In genomic region chr19:57997961-57998360, GRCm38 (mm10) we compare ENCODE assay signal across 10 mouse cellular contexts.
A peak's percentile ranks its signal among the peaks of the same experiment; 100 is the strongest.
DNase-seq lines count a peak whose midpoint lies in the region; ATAC-seq and TF ChIP-seq lines count a peak whose summit lies in the region.
"Had no signal": no experiment of that assay in that cellular context is flagged by ENCODE, and none has a peak within 500 bp of the region (broad histone marks: within the 10 kb centered on the region; RNA-seq: fewer than 3 reads in every experiment).

No protein-coding gene starts in this region.

- no peak for ATAC-seq in heart, postnatal 0 days (ENCODE audit: insufficient read depth, low read depth)
- ATAC-seq in heart, embryonic 12.5 days (ENCODE audit: insufficient number of reproducible peaks, low FRiP score) = no peak
- no peak for ATAC-seq in liver, embryonic 14.5 days (ENCODE audit: insufficient read depth)

- H3K27me3 ChIP-seq in heart, postnatal 0 days (ENCODE audit: control insufficient read depth, insufficient read depth, low read length) = no peaks in the 10 kb centered on the region
- no peaks in the 10 kb centered on the region; the same call in 1 of the 2 replicates for H3K27me3 ChIP-seq in heart, embryonic 12.5 days (replicated peaks)
- H3K27me3 ChIP-seq in liver, embryonic 14.5 days (ENCODE audit: control insufficient read depth, insufficient read depth, low read length) = no peaks in the 10 kb centered on the region
- H3K27me3 ChIP-seq: embryonic facial prominence, embryonic 15.5 days; liver, embryonic 13.5 days had no signal

- no peaks in the 10 kb centered on the region for H3K9me3 ChIP-seq in heart, postnatal 0 days (replicated peaks; ENCODE audit: control insufficient read depth, low read length)
- no peaks in the 10 kb centered on the region for H3K9me3 ChIP-seq in heart, embryonic 12.5 days (replicated peaks)
- no peaks in the 10 kb centered on the region for H3K9me3 ChIP-seq in liver, embryonic 14.5 days (ENCODE audit: control insufficient read depth, low read length)
- H3K9me3 ChIP-seq: embryonic facial prominence, embryonic 15.5 days; liver, embryonic 13.5 days had no signal

- no peak for TF ChIP-seq EP300 in heart, postnatal 0 days (IDR thresholded peaks at IDR 0.05; ENCODE audit: low read depth)
- TF ChIP-seq EP300 in liver, embryonic 14.5 days (IDR thresholded peaks at IDR 0.05; ENCODE audit: low read depth) = no peak

- H3K4me3 ChIP-seq in heart, postnatal 0 days (ENCODE audit: low read depth, low read length) = no peak overlapping the region
- H3K4me3 ChIP-seq in heart, embryonic 12.5 days = no peak overlapping the region
- no peak overlapping the region for H3K4me3 ChIP-seq in liver, embryonic 14.5 days (ENCODE audit: insufficient read depth in 1 of 2, low read depth in 2 of 2, low read length in 2 of 2)
- H3K4me3 ChIP-seq: embryonic facial prominence, embryonic 15.5 days; liver, embryonic 13.5 days had no signal

- H3K4me1 ChIP-seq in heart, postnatal 0 days (ENCODE audit: control insufficient read depth, insufficient read depth) = no peaks in the 10 kb centered on the region
- H3K4me1 ChIP-seq in heart, embryonic 12.5 days (replicated peaks) = 0 out of 2 replicates have a peak, but pooled peaks cover 3% of the 10 kb centered on the region
- no peaks in the 10 kb centered on the region for H3K4me1 ChIP-seq in liver, embryonic 14.5 days (replicated peaks; ENCODE audit: control insufficient read depth in 2 of 2, insufficient read depth in 2 of 2, low read length in 1 of 2)
- H3K4me1 ChIP-seq: embryonic facial prominence, embryonic 15.5 days; liver, embryonic 13.5 days had no signal

- WGBS in heart, postnatal 0 days = 45% methylated on average over 4 of the region's 4 CpGs
- WGBS in heart, embryonic 12.5 days = 45% methylated on average over 4 of the region's 4 CpGs
- WGBS in liver, embryonic 14.5 days (ENCODE audit: insufficient replicate concordance) = 37% methylated on average over 4 of the region's 4 CpGs

- H3K9ac ChIP-seq in heart, postnatal 0 days (replicated peaks; ENCODE audit: low read depth, low read length) = no peak overlapping the region
- no peak overlapping the region for H3K9ac ChIP-seq in heart, embryonic 12.5 days
- H3K9ac ChIP-seq in liver, embryonic 14.5 days (replicated peaks) = no peak overlapping the region
- H3K9ac ChIP-seq: embryonic facial prominence, embryonic 15.5 days; liver, embryonic 13.5 days had no signal

- no peak overlapping the region for H3K4me2 ChIP-seq in heart, postnatal 0 days (ENCODE audit: low read depth, low read length)
- H3K4me2 ChIP-seq in heart, embryonic 12.5 days = no peak overlapping the region
- no peak overlapping the region for H3K4me2 ChIP-seq in liver, embryonic 14.5 days (ENCODE audit: low read depth)
- H3K4me2 ChIP-seq: embryonic facial prominence, embryonic 15.5 days; liver, embryonic 13.5 days had no signal

- peak; percentile 30 for DNase-seq in heart, postnatal 0 days (ENCODE audit: low spot score)
- DNase-seq in spleen, postnatal 10 days (ENCODE audit: low spot score in 2 of 2) = peak; percentile 12 to 63
- no peak for DNase-seq in spleen, postnatal 36 days (ENCODE audit: low spot score in 2 of 2)
- peak; percentile 13 for DNase-seq in c-Kit-negative CD71-positive TER-119-positive erythroid progenitor cells, embryonic 14.5 days (ENCODE audit: low read depth, low spot score)
- DNase-seq in liver, embryonic 14.5 days (ENCODE audit: low read depth in 3 of 3, low spot score in 3 of 3) = peak in 1 of 3 experiments; percentile 13
- peak; percentile 85 for DNase-seq in thymus, postnatal 4 days
- no peak for DNase-seq in cerebellum, adult 11-12 months
- DNase-seq: liver, embryonic 13.5 days had no signal

- H3K36me3 ChIP-seq in heart, postnatal 0 days (replicated peaks; ENCODE audit: control insufficient read depth, insufficient read depth, low read length) = no peaks in the 10 kb centered on the region
- no peaks in the 10 kb centered on the region for H3K36me3 ChIP-seq in heart, embryonic 12.5 days
- no peaks in the 10 kb centered on the region for H3K36me3 ChIP-seq in liver, embryonic 14.5 days (replicated peaks; ENCODE audit: control insufficient read depth, insufficient read depth, low read depth)
- H3K36me3 ChIP-seq: embryonic facial prominence, embryonic 15.5 days; liver, embryonic 13.5 days had no signal

- no peak overlapping the region for H3K27ac ChIP-seq in heart, postnatal 0 days (ENCODE audit: low read depth)
- no peak overlapping the region for H3K27ac ChIP-seq in heart, embryonic 12.5 days (ENCODE audit: poor library complexity, severe bottlenecking)
- H3K27ac ChIP-seq in liver, embryonic 14.5 days = no peak overlapping the region
- H3K27ac ChIP-seq: embryonic facial prominence, embryonic 15.5 days; liver, embryonic 13.5 days had no signal

- TF ChIP-seq CTCF in heart, postnatal 0 days (IDR thresholded peaks at IDR 0.05; ENCODE audit: low read depth) = peak; percentile 55
- peak; percentile 77 for TF ChIP-seq CTCF in liver, embryonic 14.5 days (IDR thresholded peaks at IDR 0.05; ENCODE audit: low read depth)

Comparison
In these comparisons a context has a peak if more than half of its experiments do, and no peak if none do; other contexts are left out.
1. DNase-seq: peak in heart, postnatal 0 days (single experiment), spleen, postnatal 10 days (2 of 2), c-Kit-negative CD71-positive TER-119-positive erythroid progenitor cells, embryonic 14.5 days (single experiment) and thymus, postnatal 4 days (single experiment); none in spleen, postnatal 36 days (0 of 2) and cerebellum, adult 11-12 months (single experiment).